Mouse (Mus musculus) embryonic fibroblast, embryonic 13.5 days (primary cell): ENCODE data around the gene Olfr1368. TPM values are rescaled to one million over a fixed set of nuclear protein-coding genes. Genes with fewer than 3 reads are reported as not detected.

ENCODE experiments used
- H3K27ac ChIP-seq: 2 replicates; pipeline ENCODE4 v1.5.1; 2012; ENCODE audit warnings: low read length, control low read depth, inconsistent platforms; ENCODE audit not compliant: insufficient read depth
- H3K4me1 ChIP-seq: 2 replicates; pipeline ENCODE4 v1.6.1; 2011; ENCODE audit warnings: low read length; ENCODE audit not compliant: control insufficient read depth, insufficient read depth
- H3K4me3 ChIP-seq: 2 replicates; pipeline ENCODE4 v1.5.1; 2011; ENCODE audit warnings: mild to moderate bottlenecking, control low read depth, low read length; ENCODE audit not compliant: insufficient read depth
- CTCF ChIP-seq: IDR thresholded peaks from 2 replicates; pipeline ENCODE4 v1.5.1; 2011; ENCODE audit warnings: mild to moderate bottlenecking, control low read depth, low read length, moderate library complexity, borderline replicate concordance; ENCODE audit not compliant: insufficient read depth
- POLR2A ChIP-seq: IDR thresholded peaks from 2 replicates; pipeline ENCODE4 v1.6.1; 2011; ENCODE audit warnings: low read depth, mild to moderate bottlenecking, control low read depth, low read length, moderate library complexity
- polyA plus RNA-seq: library from polyadenylated mRNA; stranded (reverse); fragments of >200 nt; gene quantifications from 2 replicates; pipeline ENCODE4 v1.2.4, GENCODE M21; 2011; ENCODE audit warnings: low read depth; ENCODE audit not compliant: missing spikeins, insufficient read length

The Olfr1368 gene
- polyA plus RNA-seq, 1 experiment: not detected

- Histone ChIP-seq H3K27ac (no peak overlapping the region), H3K4me1 (0 out of 2 replicates have a peak, but pooled peaks cover 2% of the 10 kb centered on the region), H3K4me3 (peak overlapping the region; percentile 73)
- no peak for TF ChIP-seq CTCF
- no peak for TF ChIP-seq POLR2A
Measured at GRCm38 (mm10) chr13:21168371-21169011, 22.8 kb upstream of the Olfr1368 start.

DNA sequence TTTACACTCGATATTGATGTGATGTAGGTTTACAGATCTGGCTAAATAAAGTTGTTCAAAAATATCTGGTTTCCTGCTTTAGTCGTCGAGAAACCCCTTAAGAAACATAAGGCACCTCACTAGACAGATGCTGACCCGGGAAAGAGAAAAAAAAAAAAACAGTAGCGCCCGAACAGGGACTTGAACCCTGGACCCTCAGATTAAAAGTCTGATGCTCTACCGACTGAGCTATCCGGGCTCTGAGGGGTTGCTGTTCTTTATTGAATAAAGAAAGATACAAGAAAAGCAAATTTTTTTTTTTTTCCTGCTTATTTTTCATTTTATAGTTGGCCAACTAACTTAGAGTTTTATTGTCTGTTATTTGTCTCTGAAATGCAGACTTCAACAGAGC, 22.2 kb upstream of the Olfr1368 start:
- no peak overlapping the region for H3K27ac ChIP-seq
- H3K4me3 ChIP-seq: peak overlapping the region; percentile 73
- TF ChIP-seq POLR2A (no peak), CTCF (no peak)
- 0 out of 2 replicates have a peak, but pooled peaks cover 2% of the 10 kb centered on the region for H3K4me1 ChIP-seq

GRCm38 (mm10) chr13:21166936-21167909, 21.6 kb upstream of the Olfr1368 start:
- peak overlapping the region; percentile 83 for H3K4me3 ChIP-seq
- no peak for TF ChIP-seq CTCF
- no peak for TF ChIP-seq POLR2A
- peak overlapping the region; percentile 21 for H3K27ac ChIP-seq
- H3K4me1 ChIP-seq: 0 out of 2 replicates have a peak, but pooled peaks cover 2% of the 10 kb centered on the region

DNA sequence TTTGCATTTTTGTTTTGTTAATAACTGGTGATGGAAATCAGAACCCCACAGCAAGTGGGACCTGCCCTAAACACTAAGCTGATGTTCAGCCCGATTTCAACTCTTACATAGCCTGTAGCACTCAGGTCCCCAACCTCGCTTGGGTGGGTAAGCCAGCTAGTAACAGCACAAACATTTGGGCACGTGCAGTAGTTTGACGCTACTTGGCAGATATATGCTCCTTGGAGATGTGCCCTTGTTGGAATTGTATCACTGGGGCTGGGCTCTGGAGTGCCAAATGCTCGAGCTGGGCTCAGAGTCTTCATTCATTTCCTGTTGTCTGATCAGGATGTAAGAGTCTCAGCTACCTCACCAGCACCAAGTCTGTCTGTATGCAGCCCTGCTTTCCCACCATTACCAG, 16.9 kb upstream of the Olfr1368 start:
- H3K4me3 ChIP-seq: no peak overlapping the region
- H3K27ac ChIP-seq: no peak overlapping the region
- TF ChIP-seq CTCF: no peak
- TF ChIP-seq POLR2A: no peak
- H3K4me1 ChIP-seq: no peaks in the 10 kb centered on the region

DNA sequence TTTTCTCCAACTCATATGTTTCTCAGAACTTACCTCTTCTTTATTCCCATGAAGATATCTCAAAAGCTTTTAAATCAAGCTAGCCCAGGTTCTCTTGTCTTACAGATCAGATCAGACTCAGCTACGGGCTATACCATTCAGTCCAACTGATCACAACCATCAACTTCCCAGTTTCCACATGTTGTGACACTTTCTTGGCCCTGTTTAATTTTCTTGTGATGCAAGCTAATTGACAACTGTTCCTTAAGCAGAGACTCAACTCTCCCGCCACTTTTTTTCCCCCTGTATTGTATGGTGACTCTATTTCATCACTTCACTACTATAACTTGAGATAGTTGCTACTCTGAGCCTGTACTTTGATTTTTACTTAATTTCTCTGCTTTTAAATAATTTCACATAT, 15.9 kb upstream of the Olfr1368 start:
- H3K4me3 ChIP-seq: 0 out of 2 replicates have a peak overlapping the region, but pooled peaks have one; percentile 12
- TF ChIP-seq POLR2A (no peak), CTCF (no peak)
- H3K27ac ChIP-seq: no peak overlapping the region
- H3K4me1 ChIP-seq: no peaks in the 10 kb centered on the region

GRCm38 (mm10) chr13:21160657-21161590, 15.3 kb upstream of the Olfr1368 start:
- TF ChIP-seq POLR2A (no peak), CTCF (no peak)
- no peaks in the 10 kb centered on the region for H3K4me1 ChIP-seq
- no peak overlapping the region for H3K27ac ChIP-seq
- H3K4me3 ChIP-seq: peak overlapping the region; percentile 77

- TF ChIP-seq CTCF (no peak), POLR2A (no peak)
- H3K27ac ChIP-seq: no peak overlapping the region
- peak overlapping the region; percentile 76 for H3K4me3 ChIP-seq
- no peaks in the 10 kb centered on the region for H3K4me1 ChIP-seq
Measured at GRCm38 (mm10) chr13:21160041-21160511, 14.4 kb upstream of the Olfr1368 start.

DNA sequence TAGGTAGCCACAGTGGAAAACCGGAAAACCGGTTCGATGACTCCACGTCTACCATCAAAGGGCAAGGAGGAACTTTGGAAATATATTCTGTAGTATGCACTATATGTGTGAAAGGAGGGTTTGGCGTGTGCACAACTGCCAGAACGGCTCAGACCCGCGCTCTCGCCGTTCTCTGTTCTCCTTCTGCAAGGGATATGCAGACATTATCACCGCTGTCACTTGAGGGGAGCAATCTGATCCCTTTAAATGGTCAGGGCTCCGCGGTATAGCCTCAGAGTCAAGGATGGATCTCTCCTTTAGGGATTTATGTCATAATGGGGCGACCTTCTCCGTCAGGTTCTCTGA, 13.8 kb upstream of the Olfr1368 start:
- no peak overlapping the region for H3K27ac ChIP-seq
- no peak for TF ChIP-seq CTCF
- TF ChIP-seq POLR2A: no peak
- no peaks in the 10 kb centered on the region for H3K4me1 ChIP-seq
- peak overlapping the region; percentile 76 for H3K4me3 ChIP-seq

DNA sequence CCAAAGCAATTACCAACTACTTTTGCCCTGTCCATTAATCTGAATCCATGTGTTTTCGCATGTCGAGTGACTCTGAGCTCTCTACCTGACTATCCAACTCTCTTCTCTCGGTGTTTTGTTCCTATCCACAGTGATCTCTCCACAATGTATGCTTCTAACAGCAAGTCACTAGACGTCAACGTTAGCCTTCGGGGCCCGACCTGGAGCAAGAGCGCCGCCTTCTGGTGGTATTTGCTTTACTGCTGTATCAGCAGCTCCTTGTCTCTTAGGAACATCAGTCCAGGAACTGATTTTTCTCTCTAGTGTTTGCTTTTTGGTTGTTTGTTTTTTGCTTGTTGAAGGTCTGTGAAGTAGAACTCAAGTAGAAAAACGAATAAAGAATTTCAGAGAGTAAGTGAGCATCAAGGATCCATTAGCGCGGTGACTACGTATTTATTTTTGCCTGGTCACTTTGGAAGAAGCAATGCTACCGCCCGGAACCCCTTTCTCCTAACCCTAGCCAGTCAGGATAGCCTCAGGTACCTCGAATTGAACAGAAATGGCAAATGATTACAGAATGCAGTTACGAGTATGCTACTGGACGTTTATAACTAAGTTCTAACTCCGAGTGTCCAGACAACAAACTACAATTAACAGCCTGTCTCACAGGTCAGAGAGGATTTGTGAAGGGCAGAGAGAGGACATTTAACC, 13.3 kb upstream of the Olfr1368 start:
- H3K4me1 ChIP-seq: no peaks in the 10 kb centered on the region
- no peak overlapping the region for H3K27ac ChIP-seq
- TF ChIP-seq CTCF (peak; percentile 66), POLR2A (no peak)
- H3K4me3 ChIP-seq: peak overlapping the region; percentile 76
